In the genomic region with DNA sequence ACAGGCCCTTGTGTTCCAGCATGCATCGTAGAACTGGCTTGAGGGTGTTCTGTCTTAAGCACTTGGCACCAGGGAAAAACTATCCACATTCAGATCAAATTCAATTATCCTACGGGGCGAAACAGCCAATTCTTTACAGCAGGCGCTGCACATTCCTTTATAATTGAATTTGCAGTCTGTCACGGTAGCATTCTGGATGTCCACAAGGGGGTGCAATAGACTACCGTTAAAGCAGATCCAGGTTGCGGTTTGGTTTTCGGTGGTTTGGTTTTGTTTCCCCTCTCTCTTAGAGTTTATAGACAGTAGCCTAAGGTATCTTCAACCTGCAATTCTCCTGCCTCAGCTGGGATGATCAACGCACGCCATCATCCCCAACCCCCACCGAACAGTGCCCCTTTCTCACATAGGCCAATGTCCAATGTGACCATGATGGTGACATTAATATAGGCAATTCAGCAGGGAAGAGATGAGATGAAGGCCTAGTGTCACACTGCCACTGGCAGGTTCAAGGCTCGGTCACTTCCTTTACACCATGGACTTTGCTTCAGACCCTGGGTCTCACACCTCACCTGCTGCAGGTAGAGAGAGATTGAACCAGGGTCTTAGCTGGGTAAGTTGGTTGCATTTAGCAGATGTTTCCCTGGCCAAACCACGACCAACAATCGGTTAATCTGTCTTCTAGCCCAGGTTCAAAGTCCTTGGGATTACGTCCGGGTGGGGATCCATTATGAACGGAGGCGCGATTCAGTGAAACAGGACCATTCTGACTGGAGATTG, we compare ENCODE assay signal across 8 mouse cellular contexts. TPM values are rescaled to one million over a fixed set of nuclear protein-coding genes. Genes with fewer than 3 reads are reported as not detected.
A peak's percentile ranks its signal among the peaks of the same experiment; 100 is the strongest.
DNase-seq lines count a peak whose midpoint lies in the region; ATAC-seq and TF ChIP-seq lines count a peak whose summit lies in the region.

No protein-coding gene starts in this region.

- peak overlapping the region; percentile 52 for H3K4me2 ChIP-seq in heart, embryonic 13.5 days

- ATAC-seq in heart, embryonic 13.5 days (ENCODE audit: extremely low read depth, insufficient number of reproducible peaks, low FRiP score, low TSS enrichment) = no peak
- ATAC-seq in megakaryocyte progenitor cell, adult 5-6 weeks (replicated peaks; ENCODE audit: poor library complexity) = peak; percentile 43

- TF ChIP-seq CTCF in ES-Bruce4 (IDR thresholded peaks at IDR 0.05; ENCODE audit: low read depth, low read length) = peak; percentile 1

- H3K27ac ChIP-seq in ES-Bruce4 (ENCODE audit: insufficient read depth, low read length) = no peak overlapping the region
- no peak overlapping the region for H3K27ac ChIP-seq in heart, embryonic 13.5 days (replicated peaks)

- H3K4me1 ChIP-seq in ES-Bruce4 (ENCODE audit: control insufficient read depth, insufficient read depth, low read length) = peaks cover 5% of the 10 kb centered on the region
- peaks cover 31% of the 10 kb centered on the region for H3K4me1 ChIP-seq in heart, embryonic 13.5 days

- no peak for TF ChIP-seq EP300 in ES-Bruce4 (IDR thresholded peaks at IDR 0.05; ENCODE audit: insufficient read depth, low read depth, low read length)

- peak; percentile 89 for DNase-seq in heart, adult 11 months
- no peak for DNase-seq in heart, adult 9 months (ENCODE audit: low spot score in 2 of 2)
- DNase-seq in cerebellum, postnatal 10 days = peak; percentile 75 to 88
- peak; percentile 27 to 39 for DNase-seq in layer of hippocampus, postnatal 25 days (ENCODE audit: extremely low spot score in 1 of 2, low spot score in 1 of 2)
- DNase-seq in thymus, postnatal 25 days = peak; percentile 68

- H3K9me3 ChIP-seq in ES-Bruce4 (replicated peaks; ENCODE audit: control insufficient read depth, insufficient read depth, low read length, poor library complexity, severe bottlenecking) = no peaks in the 10 kb centered on the region
- no peaks in the 10 kb centered on the region for H3K9me3 ChIP-seq in heart, embryonic 13.5 days

- TF ChIP-seq POLR2A in ES-Bruce4 (IDR thresholded peaks at IDR 0.05; ENCODE audit: insufficient read depth, low read length) = no peak

- WGBS in heart, embryonic 13.5 days = 53% methylated on average over 19 of the region's 19 CpGs

- H3K27me3 ChIP-seq in ES-Bruce4 (ENCODE audit: control insufficient read depth, insufficient read depth, low read length, poor library complexity, severe bottlenecking) = no peaks in the 10 kb centered on the region
- H3K27me3 ChIP-seq in heart, embryonic 13.5 days (replicated peaks) = peaks cover 5% of the 10 kb centered on the region; the same call in 1 of the 2 replicates

- no peak overlapping the region for H3K4me3 ChIP-seq in ES-Bruce4 (ENCODE audit: low read depth, low read length)
- no peak overlapping the region for H3K4me3 ChIP-seq in heart, embryonic 13.5 days

- no peaks in the 10 kb centered on the region for H3K36me3 ChIP-seq in ES-Bruce4 (ENCODE audit: control insufficient read depth, insufficient read depth, low read length, poor library complexity, severe bottlenecking)
- H3K36me3 ChIP-seq in heart, embryonic 13.5 days = peaks cover 24% of the 10 kb centered on the region

- no peak overlapping the region for H3K9ac ChIP-seq in ES-Bruce4 (ENCODE audit: low read depth, poor library complexity, severe bottlenecking)
- no peak overlapping the region for H3K9ac ChIP-seq in heart, embryonic 13.5 days

RNA-seq across cellular contexts. Expression of a gene that starts 12.2 kb away (rescaled TPM):
- 18.4 and 27.0 TPM in 2 replicates for polyA plus RNA-seq in ES-Bruce4 (2011; ENCODE audit: insufficient read depth, insufficient read length, low read depth, missing spikeins)
- polyA plus RNA-seq in heart, embryonic 13.5 days (2015; fragmentation: Nextera tagmentation; extraction: Ambion mirVana) = 105 and 110 TPM in 2 replicates
- 10 to 100 TPM; 26.1 to 28.7 TPM for total RNA-seq in layer of hippocampus, postnatal 25 days (2021)
- total RNA-seq in megakaryocyte progenitor cell, adult 5-6 weeks (2015) = 261 and 284 TPM in 2 replicates
- total RNA-seq in megakaryocyte progenitor cell, adult 5-6 weeks (2017) = 96.7 and 120 TPM in 2 replicates

RNA-seq across cellular contexts. Expression of a gene that starts 12.8 kb away (rescaled TPM):
- polyA plus RNA-seq in ES-Bruce4 (2011; ENCODE audit: insufficient read depth, insufficient read length, low read depth, missing spikeins) = not detected in 2 replicates
- polyA plus RNA-seq in heart, embryonic 13.5 days (2015; fragmentation: Nextera tagmentation; extraction: Ambion mirVana) = 0.42 and 0.55 TPM in 2 replicates
- total RNA-seq in layer of hippocampus, postnatal 25 days (2021) = not detected
- 0.12 TPM in 1 of 2 replicates, not detected in the other for total RNA-seq in megakaryocyte progenitor cell, adult 5-6 weeks (2015)
- 0.29 and 1.2 TPM in 2 replicates for total RNA-seq in megakaryocyte progenitor cell, adult 5-6 weeks (2017)

Comparison
In these comparisons a context has a peak if more than half of its experiments do, and no peak if none do; other contexts are left out.
1. DNase-seq: peak in heart, adult 11 months (single experiment), cerebellum, postnatal 10 days (2 of 2), layer of hippocampus, postnatal 25 days (2 of 2) and thymus, postnatal 25 days (single experiment); none in heart, adult 9 months (0 of 2).